Mouse (Mus musculus): Measurements from ENCODE around the gene Plg. TPM values are rescaled to one million over a fixed set of nuclear protein-coding genes. Genes with fewer than 3 reads are reported as not detected.

The Plg gene
- polyA plus RNA-seq, 1 experiment from 2014 or later = 0.20 TPM

- no peaks in the 10 kb centered on the region for H3K9me3 ChIP-seq (ENCODE audit: control insufficient read depth, low read length)
- H3K9ac ChIP-seq = no peak overlapping the region
- ATAC-seq (ENCODE audit: low FRiP score) (no peak), DNase-seq (ENCODE audit: low spot score) (no peak)
- no peaks in the 10 kb centered on the region for H3K4me1 ChIP-seq (replicated peaks; ENCODE audit: control insufficient read depth, insufficient read depth, low read length)
- 85% methylated on average over 3 of the region's 3 CpGs for WGBS
- no peak overlapping the region for H3K4me3 ChIP-seq (replicated peaks; ENCODE audit: low read length)
- H3K36me3 ChIP-seq (replicated peaks; ENCODE audit: control insufficient read depth, insufficient read depth) = no peaks in the 10 kb centered on the region
- H3K27me3 ChIP-seq (ENCODE audit: control insufficient read depth, insufficient read depth, low read length) = no peaks in the 10 kb centered on the region
- H3K4me2 ChIP-seq (replicated peaks) = no peak overlapping the region
- no peak overlapping the region for H3K27ac ChIP-seq
Observed at GRCm38 (mm10) chr17:12467642-12468041, 89.2 kb downstream of the Plg start.

- H3K4me2 ChIP-seq (replicated peaks) = no peak overlapping the region
- H3K4me3 ChIP-seq (replicated peaks; ENCODE audit: low read length) = no peak overlapping the region
- 82% methylated on average over 5 of the region's 5 CpGs for WGBS
Observed at GRCm38 (mm10) chr17:12468745-12469144, 90.3 kb downstream of the Plg start.

More at GRCm38 (mm10) chr17:12468745-12469144, 90.3 kb downstream of the Plg start:
- Histone ChIP-seq H3K27me3 (ENCODE audit: control insufficient read depth, insufficient read depth, low read length) (no peaks in the 10 kb centered on the region), H3K27ac (no peak overlapping the region), H3K4me1 (replicated peaks; ENCODE audit: control insufficient read depth, insufficient read depth, low read length) (no peaks in the 10 kb centered on the region), H3K9me3 (ENCODE audit: control insufficient read depth, low read length) (no peaks in the 10 kb centered on the region), H3K36me3 (replicated peaks; ENCODE audit: control insufficient read depth, insufficient read depth) (no peaks in the 10 kb centered on the region), H3K9ac (no peak overlapping the region)
- no peak for DNase-seq (ENCODE audit: low spot score)
- no peak for ATAC-seq (ENCODE audit: low FRiP score)

Other genes starting within 250 kb of the Plg start
- 35.9 and 43.6 TPM in 2 replicates for gene Map3k4, start 59.8 kb upstream of the Plg start, polyA plus RNA-seq (2014; fragmentation: Nextera tagmentation; extraction: Ambion mirVana)
- 0.82 and 1.3 TPM in 2 replicates for gene Slc22a3, start 129.1 kb downstream of the Plg start, polyA plus RNA-seq (2014; fragmentation: Nextera tagmentation; extraction: Ambion mirVana)
- 0.76 and 1.5 TPM in 2 replicates for gene Slc22a2, start 205.5 kb downstream of the Plg start, polyA plus RNA-seq (2014; fragmentation: Nextera tagmentation; extraction: Ambion mirVana)

Measured in hindbrain, embryonic 14.5 days (tissue).